Mouse (Mus musculus) liver, embryonic 11.5 days (tissue): Measurements from ENCODE around the gene Tefm. TPM values are rescaled to one million over a fixed set of nuclear protein-coding genes. Genes with fewer than 3 reads are reported as not detected.

Experiments
- ATAC-seq: fragments of 200-750 bp; cut with Nextera tagmentation; replicated peaks from 2 replicates; pipeline ENCODE4 v1.8.0; 2017; ENCODE audit warnings: moderate number of reproducible peaks, mild to moderate bottlenecking, moderate TSS enrichment, moderate library complexity; ENCODE audit not compliant: low FRiP score
- DNase-seq: peaks from one replicate; pipeline ENCODE4 v3.0.0-alpha.2; 2017; ENCODE audit warnings: low spot score
- H3K27ac ChIP-seq: fragments of 300-500 bp; sonication (generic); 2 replicates; pipeline ENCODE4 v1.5.1; 2014; ENCODE audit warnings: mild to moderate bottlenecking, low read depth, low read length, control low read depth
- H3K27me3 ChIP-seq: fragments of 300-500 bp; sonication (generic); replicated peaks from 2 replicates; pipeline ENCODE4 v1.6.1; 2014; ENCODE audit warnings: low read length, mixed read lengths; ENCODE audit not compliant: control insufficient read depth, insufficient read depth
- H3K36me3 ChIP-seq: fragments of 300-500 bp; sonication (generic); 2 replicates; pipeline ENCODE4 v1.6.1; 2014; ENCODE audit warnings: mild to moderate bottlenecking, low read length, moderate library complexity, mixed read lengths; ENCODE audit not compliant: control insufficient read depth, insufficient read depth
- H3K4me1 ChIP-seq: fragments of 300-500 bp; sonication (generic); replicated peaks from 2 replicates; pipeline ENCODE4 v1.6.1; 2014; ENCODE audit warnings: low read length, mixed read lengths; ENCODE audit not compliant: control insufficient read depth, insufficient read depth
- H3K4me2 ChIP-seq: fragments of 300-500 bp; sonication (generic); 2 replicates; pipeline ENCODE4 v1.6.1; 2014; ENCODE audit warnings: mild to moderate bottlenecking, control low read depth, moderate library complexity
- H3K4me3 ChIP-seq: fragments of 300-500 bp; sonication (generic); 2 replicates; pipeline ENCODE4 v1.5.1; 2014; ENCODE audit warnings: low read depth, low read length, control low read depth
- H3K9ac ChIP-seq: fragments of 300-500 bp; sonication (generic); 2 replicates; pipeline ENCODE4 v1.6.1; 2014; ENCODE audit warnings: low read depth, low read length, control low read depth
- H3K9me3 ChIP-seq: fragments of 300-500 bp; sonication (generic); 2 replicates; pipeline ENCODE4 v1.6.1; 2016; ENCODE audit warnings: low read length, inconsistent platforms, mixed read lengths; ENCODE audit not compliant: control insufficient read depth
- WGBS: fragments of 180-500 bp; shearing (Covaris S2); extraction: QIAGEN DNeasy Blood & Tissue Kit; methylation state at CpG from one replicate; pipeline ENCODE4 v1.1.7; 2014; 5-methylcytosine and 5-hydroxymethylcytosine counted together
- polyA plus RNA-seq: library from polyadenylated mRNA; unstranded; fragments of >200 nt; fragmentation: Nextera tagmentation; extraction: Ambion mirVana; gene quantifications from 2 replicates; pipeline ENCODE4 v1.2.1, GENCODE M21; 2014

Tefm gene
- polyA plus RNA-seq, 1 experiment from 2014 or later, result 35.2 TPM

GRCm38 (mm10) chr11:80163362-80164116, 21.6 kb upstream of the Tefm start:
- Histone ChIP-seq H3K36me3 (no peaks in the 10 kb centered on the region), H3K27me3 (no peaks in the 10 kb centered on the region), H3K27ac (no peak overlapping the region), H3K4me1 (no peaks in the 10 kb centered on the region), H3K9me3 (no peaks in the 10 kb centered on the region), H3K4me2 (no peak overlapping the region), H3K9ac (no peak overlapping the region), H3K4me3 (no peak overlapping the region)
- ATAC-seq (no peak), DNase-seq (no peak)
- WGBS, result 44% methylated on average over 7 of the region's 7 CpGs

GRCm38 (mm10) chr11:80161041-80161440, 19.1 kb upstream of the Tefm start:
- H3K36me3 ChIP-seq, result no peaks in the 10 kb centered on the region
- DNase-seq (no peak), ATAC-seq (no peak)

GRCm38 (mm10) chr11:80159018-80159417, 17.0 kb upstream of the Tefm start:
- H3K9ac ChIP-seq, result no peak overlapping the region
- H3K27me3 ChIP-seq, result peaks cover 14% of the 10 kb centered on the region
- H3K27ac ChIP-seq, result no peak overlapping the region
- no peak for ATAC-seq
- H3K9me3 ChIP-seq, result no peaks in the 10 kb centered on the region
- no peaks in the 10 kb centered on the region for H3K36me3 ChIP-seq
- no peak overlapping the region for H3K4me3 ChIP-seq
- no peaks in the 10 kb centered on the region; the same call in 1 of the 2 replicates for H3K4me1 ChIP-seq
- no peak for DNase-seq
- 74% methylated on average over 7 of the region's 7 CpGs for WGBS
- no peak overlapping the region for H3K4me2 ChIP-seq

More at GRCm38 (mm10) chr11:80161041-80161440, 19.1 kb upstream of the Tefm start:
- WGBS, result 77% methylated on average over 4 of the region's 4 CpGs
- Histone ChIP-seq H3K27me3 (no peaks in the 10 kb centered on the region), H3K4me1 (no peaks in the 10 kb centered on the region), H3K27ac (no peak overlapping the region), H3K4me3 (no peak overlapping the region), H3K9me3 (no peaks in the 10 kb centered on the region), H3K9ac (no peak overlapping the region), H3K4me2 (no peak overlapping the region)

GRCm38 (mm10) chr11:80156841-80157240, 14.9 kb upstream of the Tefm start:
- Histone ChIP-seq H3K9me3 (no peaks in the 10 kb centered on the region), H3K4me1 (peaks cover 6% of the 10 kb centered on the region; the same call in 1 of the 2 replicates), H3K4me2 (no peak overlapping the region), H3K4me3 (no peak overlapping the region), H3K9ac (no peak overlapping the region), H3K27ac (no peak overlapping the region), H3K36me3 (no peaks in the 10 kb centered on the region), H3K27me3 (peaks cover 23% of the 10 kb centered on the region)
- DNase-seq (no peak), ATAC-seq (no peak)
- 80% methylated on average over 4 of the region's 4 CpGs for WGBS

- H3K9ac ChIP-seq, result no peak overlapping the region
- H3K9me3 ChIP-seq, result no peaks in the 10 kb centered on the region
- DNase-seq (no peak), ATAC-seq (no peak)
- H3K27ac ChIP-seq, result no peak overlapping the region
- H3K4me1 ChIP-seq, result peaks cover 6% of the 10 kb centered on the region; the same call in 1 of the 2 replicates
- WGBS, result 78% methylated on average over 4 of the region's 4 CpGs
- H3K4me3 ChIP-seq, result no peak overlapping the region
- no peak overlapping the region for H3K4me2 ChIP-seq
- no peaks in the 10 kb centered on the region for H3K36me3 ChIP-seq
- peaks cover 23% of the 10 kb centered on the region for H3K27me3 ChIP-seq
These were observed 14.0 kb upstream of the Tefm start for GRCm38 (mm10) chr11:80155961-80156360.

- DNase-seq, result no peak
- Histone ChIP-seq H3K27ac (no peak overlapping the region), H3K4me2 (no peak overlapping the region), H3K36me3 (no peaks in the 10 kb centered on the region), H3K9ac (no peak overlapping the region), H3K4me1 (peaks cover 6% of the 10 kb centered on the region; the same call in 1 of the 2 replicates), H3K4me3 (no peak overlapping the region), H3K27me3 (peaks cover 23% of the 10 kb centered on the region), H3K9me3 (no peaks in the 10 kb centered on the region)
- no peak for ATAC-seq
- WGBS, result 74% methylated on average over 8 of the region's 8 CpGs
These were observed 13.6 kb upstream of the Tefm start for GRCm38 (mm10) chr11:80155541-80155940.

- ATAC-seq (no peak), DNase-seq (no peak)
- Histone ChIP-seq H3K36me3 (no peaks in the 10 kb centered on the region), H3K4me3 (peak overlapping the region; percentile 62), H3K4me1 (peaks cover 6% of the 10 kb centered on the region; the same call in 1 of the 2 replicates), H3K4me2 (peak overlapping the region; percentile 87), H3K27me3 (peaks cover 23% of the 10 kb centered on the region), H3K27ac (no peak overlapping the region), H3K9me3 (no peaks in the 10 kb centered on the region), H3K9ac (peak overlapping the region; percentile 36)
- WGBS, result 29% methylated on average over 25 of the region's 25 CpGs
These were observed 12.5 kb upstream of the Tefm start for GRCm38 (mm10) chr11:80154501-80154900.

GRCm38 (mm10) chr11:80153857-80154495, 12.0 kb upstream of the Tefm start, which contains the start of gene Adap2:
TSS of gene Adap2 (plus strand) at chr11:80154105.
- Histone ChIP-seq H3K9me3 (no peaks in the 10 kb centered on the region), H3K4me1 (peaks cover 6% of the 10 kb centered on the region; the same call in 1 of the 2 replicates), H3K9ac (peak within 1 kb of the TSS; percentile 36), H3K27ac (no peak within 1 kb of the TSS), H3K27me3 (peaks cover 23% of the 10 kb centered on the region), H3K36me3 (no peaks in the 10 kb centered on the region), H3K4me2 (peak within 1 kb of the TSS; percentile 87), H3K4me3 (peak within 1 kb of the TSS; percentile 62)
- 2% methylated on average over 43 of the region's 47 CpGs for WGBS
- ATAC-seq, result peak; percentile 95
- peak; percentile 91 for DNase-seq
